Mouse (Mus musculus) thymus, postnatal 25 days (tissue): ENCODE measurements at regions not wholly inside any gene's neighbourhood (a gene's known extent, or its start where the extent isn't known, plus 50 kb on each side); places are given as distances from the start of the nearest gene placed in this dataset.

Source experiments
- DNase-seq: peaks from one replicate; pipeline ENCODE4 v3.0.0; 2022

GRCm38 (mm10) chr6:51069945-51070344 is 362.5 kb upstream of the Nfe2l3 start:
- no peak for DNase-seq

- no peak for DNase-seq
Observed at GRCm38 (mm10) chr6:51071243-51071642, 361.2 kb upstream of the Nfe2l3 start.

GRCm38 (mm10) chr6:51075026-51075425 is 357.4 kb upstream of the Nfe2l3 start:
- no peak for DNase-seq

GRCm38 (mm10) chr6:51076861-51077768 is 355.4 kb upstream of the Nfe2l3 start:
- DNase-seq = no peak

GRCm38 (mm10) chr6:51077769-51078096 is 354.7 kb upstream of the Nfe2l3 start:
- DNase-seq = no peak

GRCm38 (mm10) chr6:51078353-51078966 is 354.0 kb upstream of the Nfe2l3 start:
- no peak for DNase-seq

GRCm38 (mm10) chr6:51078967-51079355 is 353.5 kb upstream of the Nfe2l3 start:
- no peak for DNase-seq

- no peak for DNase-seq
Observed at GRCm38 (mm10) chr6:51081056-51081455, 351.4 kb upstream of the Nfe2l3 start.

GRCm38 (mm10) chr6:51084656-51085055 is 347.8 kb upstream of the Nfe2l3 start:
- no peak for DNase-seq

- no peak for DNase-seq
Observed at GRCm38 (mm10) chr6:51085547-51085946, 346.9 kb upstream of the Nfe2l3 start.

GRCm38 (mm10) chr6:51086347-51086746 is 346.1 kb upstream of the Nfe2l3 start:
- DNase-seq = no peak

- no peak for DNase-seq
Observed at GRCm38 (mm10) chr6:51087806-51088205, 344.7 kb upstream of the Nfe2l3 start.

- no peak for DNase-seq
Observed at GRCm38 (mm10) chr6:51088641-51089372, 343.7 kb upstream of the Nfe2l3 start.

GRCm38 (mm10) chr6:51093196-51093595 is 339.3 kb upstream of the Nfe2l3 start:
- no peak for DNase-seq

GRCm38 (mm10) chr6:51094304-51094703 is 338.2 kb upstream of the Nfe2l3 start:
- DNase-seq = no peak

GRCm38 (mm10) chr6:51097488-51097887 is 335.0 kb upstream of the Nfe2l3 start:
- DNase-seq = no peak

GRCm38 (mm10) chr6:51100341-51100740 is 332.1 kb upstream of the Nfe2l3 start:
- DNase-seq = no peak

GRCm38 (mm10) chr6:51103236-51103635 is 329.2 kb upstream of the Nfe2l3 start:
- no peak for DNase-seq

GRCm38 (mm10) chr6:51104336-51104735 is 328.1 kb upstream of the Nfe2l3 start:
- DNase-seq = no peak

GRCm38 (mm10) chr6:51108336-51108956 is 324.0 kb upstream of the Nfe2l3 start:
- no peak for DNase-seq

- no peak for DNase-seq
Observed at GRCm38 (mm10) chr6:51110596-51110995, 321.9 kb upstream of the Nfe2l3 start.

GRCm38 (mm10) chr6:51114604-51115333 is 317.7 kb upstream of the Nfe2l3 start:
- DNase-seq = no peak
